Mouse (Mus musculus) urinary bladder, adult 18-20 months (tissue): Measurements from ENCODE around the gene Slc35b2.

Experiments
- DNase-seq, 2 experiments: peaks; one replicate each; pipeline ENCODE4 v3.0.0; 2022; ENCODE audit warnings: low spot score in 2 of 2, mixed read lengths in 2 of 2

Gene Slc35b2

GRCm38 (mm10) chr17:45564531-45565084 is 934 bp downstream of the Slc35b2 start:
- no peak for DNase-seq

DNA sequence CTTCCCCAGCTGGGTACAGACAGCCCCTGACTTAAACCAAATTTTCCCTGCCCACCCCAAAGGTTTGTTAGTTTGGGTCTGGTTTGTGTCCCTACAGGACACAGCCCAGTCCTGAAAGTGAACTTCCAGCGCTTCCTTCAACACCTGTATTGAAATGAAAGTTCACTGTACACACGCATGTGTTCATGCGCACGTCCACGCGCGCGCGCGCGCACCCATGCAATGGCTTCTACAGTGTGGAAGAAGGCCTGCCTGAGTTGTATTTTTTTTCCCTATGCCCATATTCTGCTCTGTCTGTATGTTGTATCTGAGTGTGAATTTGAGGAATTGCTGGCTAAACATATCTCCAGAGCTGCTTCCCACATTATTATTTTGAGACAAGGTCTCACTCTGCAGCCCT is 1.4 kb downstream of the Slc35b2 start:
- DNase-seq: no peak

- DNase-seq: no peak
Measured at GRCm38 (mm10) chr17:45566031-45566359, 2.3 kb downstream of the Slc35b2 start.

- no peak for DNase-seq
Measured at GRCm38 (mm10) chr17:45566360-45567161, 2.9 kb downstream of the Slc35b2 start.

GRCm38 (mm10) chr17:45567162-45567601 is 3.5 kb downstream of the Slc35b2 start:
- DNase-seq: no peak

- DNase-seq: no peak
Measured at GRCm38 (mm10) chr17:45568990-45569389, 5.3 kb downstream of the Slc35b2 start.

DNA sequence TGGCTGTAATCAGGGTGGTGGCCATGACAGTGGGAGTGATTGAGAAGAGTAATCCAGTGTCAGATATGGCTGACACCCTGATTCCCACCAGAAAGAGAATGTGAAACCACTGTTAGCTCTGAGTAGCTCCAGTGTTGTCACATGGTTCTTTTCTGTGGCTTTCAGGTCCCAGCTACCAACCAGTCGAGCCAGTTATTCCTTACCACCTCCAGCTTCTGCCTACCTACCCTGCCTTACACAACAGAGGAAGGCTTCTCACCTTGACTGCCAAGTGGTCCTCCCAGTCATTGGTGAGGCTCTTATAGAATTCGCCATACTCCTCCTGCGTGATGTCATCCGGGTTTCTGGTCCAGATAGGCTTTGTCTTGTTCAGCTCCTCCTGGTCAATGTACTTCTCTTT is 6.3 kb downstream of the Slc35b2 start:
- DNase-seq: no peak

DNA sequence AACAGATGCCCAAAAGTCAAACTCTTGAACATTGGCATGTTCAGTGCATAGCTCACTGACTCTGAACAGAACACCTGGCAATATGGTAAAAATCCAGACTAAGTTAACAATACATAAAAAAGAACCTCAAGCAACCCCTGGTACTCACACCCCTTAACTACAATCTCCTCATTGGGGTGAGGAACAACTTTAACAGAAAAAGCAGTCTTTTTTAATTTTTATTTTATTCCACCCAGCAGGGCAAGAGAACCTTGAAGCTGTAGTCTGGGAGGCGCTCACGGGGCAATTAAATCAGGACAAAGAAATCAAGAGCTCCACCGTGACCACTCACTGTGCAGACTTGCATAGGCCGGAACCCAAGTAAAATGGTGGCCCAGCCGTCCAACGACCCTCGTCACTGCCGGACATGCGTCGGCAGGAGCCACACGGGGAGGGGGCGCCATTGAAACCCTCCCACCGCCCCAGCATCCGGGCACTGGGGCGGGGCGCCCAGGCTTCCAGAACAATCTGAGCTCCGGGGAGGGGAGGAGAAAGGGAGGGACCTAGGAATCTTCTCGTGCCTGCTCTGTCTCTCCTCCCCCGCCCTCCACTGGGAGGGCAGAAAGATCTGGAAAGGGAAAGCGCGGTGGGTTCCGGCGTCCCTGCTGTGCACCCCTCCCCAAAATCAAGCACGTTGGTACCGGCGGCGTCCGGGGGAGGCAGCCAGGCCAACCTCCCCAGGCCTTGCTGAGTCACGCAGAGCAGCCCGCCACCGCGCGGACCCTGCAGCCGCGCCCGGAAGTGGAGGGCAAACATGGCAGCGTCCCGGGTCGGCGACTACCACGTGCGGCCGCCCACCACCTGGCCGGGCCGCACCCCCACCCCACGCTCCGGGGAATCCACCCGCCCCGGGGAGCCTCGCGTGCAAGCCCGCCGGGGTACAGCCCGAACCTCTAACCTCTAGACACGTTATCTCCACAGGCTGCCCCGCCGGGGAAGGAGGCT is 8.7 kb downstream of the Slc35b2 start:
- peak in 1 of 2 experiments; percentile 65 for DNase-seq

DNA sequence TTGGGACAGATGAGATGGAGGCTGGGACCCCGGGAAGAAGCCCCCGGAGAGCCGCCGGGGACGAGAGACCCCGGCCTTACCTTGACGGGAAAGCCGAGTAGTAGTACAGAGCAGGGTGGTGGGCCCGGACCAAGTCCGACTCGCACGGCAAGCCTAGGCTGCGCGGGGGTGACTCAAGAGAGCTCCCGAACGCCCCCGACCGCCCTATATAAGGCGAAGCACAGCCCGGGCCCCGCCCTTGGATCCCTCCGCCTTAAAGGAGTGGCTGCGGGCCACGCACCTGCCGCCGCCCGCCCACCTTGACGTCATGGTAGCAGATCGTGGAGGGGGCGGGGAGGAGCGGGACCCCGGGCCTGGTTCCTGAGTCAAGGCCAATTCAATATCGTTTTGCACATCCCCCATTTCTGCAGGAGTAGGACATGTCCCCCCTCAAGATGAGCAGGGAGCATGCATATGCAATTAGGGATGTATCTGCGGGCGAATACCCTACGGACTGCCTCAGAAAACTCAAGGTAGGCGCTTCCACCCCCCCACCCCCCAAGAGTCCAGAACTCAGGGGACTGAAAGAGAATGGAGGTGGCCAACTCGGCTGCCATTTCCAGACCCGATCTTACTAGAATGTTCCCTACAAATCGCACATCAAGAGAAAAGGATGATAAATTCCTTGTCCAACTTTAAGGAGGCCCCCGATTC is 9.6 kb downstream of the Slc35b2 start, which contains the start of gene Hsp90ab1:
Gene Hsp90ab1 (minus strand): TSS at position 185 of the 693 bp plus-strand sequence.
- peak; percentile 99 to 100 for DNase-seq

GRCm38 (mm10) chr17:45573780-45574123 is 10.1 kb downstream of the Slc35b2 start:
- DNase-seq: peak; percentile 94 to 98

- peak; percentile 54 to 68 for DNase-seq
Measured at GRCm38 (mm10) chr17:45574129-45574761, 10.6 kb downstream of the Slc35b2 start.

GRCm38 (mm10) chr17:45575123-45575897 is 11.6 kb downstream of the Slc35b2 start:
- DNase-seq: no peak

DNA sequence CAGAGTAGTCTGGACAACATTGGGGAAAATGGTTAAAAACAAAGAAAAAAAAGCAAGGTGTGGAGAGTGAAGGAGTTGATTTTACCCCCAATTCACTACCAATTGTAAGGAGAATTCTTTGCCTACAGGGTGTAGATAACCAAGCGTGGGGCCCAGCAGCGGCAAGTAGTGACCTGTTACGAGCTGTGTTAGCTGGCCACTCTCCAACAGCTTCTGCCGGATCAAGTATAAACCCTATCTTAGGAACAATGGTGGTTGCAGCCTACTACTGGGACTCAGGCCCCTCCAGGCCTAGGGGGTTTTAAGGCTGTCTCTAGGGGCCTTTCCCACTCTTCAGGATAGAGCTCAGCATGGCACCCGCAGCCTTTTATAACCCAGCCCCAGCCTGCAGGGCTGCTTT is 14.6 kb downstream of the Slc35b2 start:
- no peak for DNase-seq

- DNase-seq: no peak
Measured at GRCm38 (mm10) chr17:45578843-45579242, 15.2 kb downstream of the Slc35b2 start.

- no peak for DNase-seq
Measured at GRCm38 (mm10) chr17:45579554-45579953, 15.9 kb downstream of the Slc35b2 start.

DNA sequence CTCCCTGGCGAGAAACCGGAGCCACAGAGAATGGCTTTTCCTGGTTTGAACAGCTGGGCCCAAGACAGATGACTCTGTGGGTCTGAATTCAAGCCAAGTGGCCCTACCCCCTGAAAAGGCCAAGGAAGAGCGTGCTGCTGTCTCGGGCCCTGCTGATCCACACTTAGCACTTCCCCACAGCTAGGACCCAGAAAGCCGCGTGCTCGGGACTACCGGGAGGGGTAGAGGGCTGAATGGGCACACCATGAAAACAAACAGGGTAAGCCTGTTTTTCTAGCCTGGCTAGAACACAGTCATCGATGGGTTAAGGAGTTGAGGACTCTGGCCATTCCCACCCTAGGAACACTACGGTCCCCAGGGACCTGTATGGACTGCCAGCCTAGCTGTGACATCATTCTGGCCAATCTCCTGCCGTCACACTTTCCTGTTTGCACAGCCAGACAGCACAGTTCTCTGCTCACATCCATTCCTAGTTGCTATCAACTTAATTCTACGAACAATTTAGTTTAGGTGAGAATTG is 17.3 kb downstream of the Slc35b2 start:
- no peak for DNase-seq

DNA sequence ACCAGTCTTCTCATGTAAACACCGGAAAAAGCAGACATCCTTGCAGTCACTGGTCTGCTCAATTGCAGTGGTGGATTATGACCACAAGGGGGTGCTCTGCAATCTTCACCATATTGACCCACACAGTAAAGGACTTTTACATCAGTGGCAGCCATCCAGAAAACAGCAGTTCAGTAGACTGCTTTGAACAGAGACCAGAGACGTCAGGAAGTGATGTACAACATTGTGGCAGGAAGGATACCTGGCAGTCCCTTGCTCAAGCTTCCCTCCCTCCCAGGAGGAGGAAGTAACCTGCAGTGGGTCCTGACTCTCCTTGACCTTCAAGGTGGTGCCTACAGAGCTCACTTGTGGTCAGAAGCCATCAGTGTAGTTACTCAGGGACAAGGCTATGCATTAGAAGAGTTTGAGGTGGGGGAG is 17.9 kb downstream of the Slc35b2 start:
- DNase-seq: no peak

- no peak for DNase-seq
Measured at GRCm38 (mm10) chr17:45582188-45582587, 18.5 kb downstream of the Slc35b2 start.

GRCm38 (mm10) chr17:45582715-45583355 is 19.2 kb downstream of the Slc35b2 start:
- DNase-seq: no peak
